Mouse (Mus musculus): ENCODE measurements around the gene Rpp25. TPM values are rescaled to one million over a fixed set of nuclear protein-coding genes. Genes with fewer than 3 reads are reported as not detected.

Gene Rpp25
- polyA plus RNA-seq, 1 experiment from 2014 or later = 0.10 TPM

Other genes with a start within 250 kb of the Rpp25 start
- 20.1 to 60.1 TPM (median 39.1 TPM) in 3 replicates for gene 1700017B05Rik, start 241.4 kb upstream of the Rpp25 start, polyA plus RNA-seq (2018)
- 7.9 to 18.3 TPM (median 17.6 TPM) in 3 replicates for gene Ppcdc, start 63.9 kb upstream of the Rpp25 start, polyA plus RNA-seq (2018)
- 64.9 to 120 TPM (median 72.8 TPM) in 3 replicates for gene Scamp5, start 36.0 kb upstream of the Rpp25 start, polyA plus RNA-seq (2018)
- 93.1 to 404 TPM (median 403 TPM) in 3 replicates for gene Cox5a, start 17.2 kb downstream of the Rpp25 start, polyA plus RNA-seq (2018)
- gene Fam219b, start 33.5 kb downstream of the Rpp25 start, polyA plus RNA-seq (2018) = 11.2 to 20.8 TPM (median 15.2 TPM) in 3 replicates
- 16.5 to 25.5 TPM (median 20.0 TPM) in 3 replicates for gene Mpi, start 48.7 kb downstream of the Rpp25 start, polyA plus RNA-seq (2018)
- gene Scamp2, start 56.9 kb downstream of the Rpp25 start, polyA plus RNA-seq (2018) = 90.8 to 189 TPM (median 140 TPM) in 3 replicates
- 6.1 to 12.5 TPM (median 6.5 TPM) in 3 replicates for gene Ulk3, start 85.4 kb downstream of the Rpp25 start, polyA plus RNA-seq (2018)
- gene Cplx3, start 102.3 kb downstream of the Rpp25 start, polyA plus RNA-seq (2018) = not detected in 3 replicates
- gene Lman1l, start 116.7 kb downstream of the Rpp25 start, polyA plus RNA-seq (2018) = not detected in 3 replicates
- gene Csk, start 149.6 kb downstream of the Rpp25 start, polyA plus RNA-seq (2018) = 144 to 160 TPM (median 149 TPM) in 3 replicates
- not detected in 3 replicates for gene Cyp1a2, start 179.7 kb downstream of the Rpp25 start, polyA plus RNA-seq (2018)
- gene Cyp1a1, start 183.9 kb downstream of the Rpp25 start, polyA plus RNA-seq (2018) = not detected in 3 replicates
- gene Edc3, start 204.5 kb downstream of the Rpp25 start, polyA plus RNA-seq (2018) = 5.3 to 7.7 TPM (median 6.3 TPM) in 3 replicates

All from macrophage (primary cell).